Mouse (Mus musculus) MEL (cell line): Measurements from ENCODE around the gene Rgs12. TPM values are rescaled to one million over a fixed set of nuclear protein-coding genes. Genes with fewer than 3 reads are reported as not detected.

ENCODE experiments used
- DNase-seq: peaks from one replicate; pipeline ENCODE4 v3.0.0; 2011; ENCODE audit warnings: low read depth, low spot score
- H3K27ac ChIP-seq: 2 replicates; pipeline ENCODE4 v1.5.1; 2012; ENCODE audit warnings: low read depth, mild to moderate bottlenecking, control low read depth, low read length, moderate library complexity; ENCODE audit not compliant: control insufficient read depth
- H3K27me3 ChIP-seq, 2 experiments: fragments of 150-350 bp in 1 of 2; sonication (generic) in 1 of 2; 2 replicates each; pipeline ENCODE4 v1.6.1; 2012; ENCODE audit warnings: low read length in 2 of 2, mild to moderate bottlenecking in 2 of 2, improper control_type of control experiment in 1 of 2, moderate library complexity in 1 of 2; ENCODE audit not compliant: insufficient read depth in 2 of 2, control insufficient read depth in 1 of 2
- H3K36me3 ChIP-seq, 2 experiments: 2 replicates each; pipeline ENCODE4 v1.6.1; 2012 to 2014; ENCODE audit warnings: low read length in 2 of 2, improper control_type of control experiment in 1 of 2, inconsistent platforms in 1 of 2, mild to moderate bottlenecking in 1 of 2; ENCODE audit not compliant: insufficient read depth in 2 of 2, control insufficient read depth in 1 of 2
- H3K4me1 ChIP-seq, 2 experiments: fragments of 150-350 bp in 1 of 2; sonication (generic) in 1 of 2; 2 replicates each; pipeline ENCODE4 v1.6.1; 2012; ENCODE audit warnings: low read length in 2 of 2, improper control_type of control experiment in 1 of 2, mild to moderate bottlenecking in 1 of 2; ENCODE audit not compliant: insufficient read depth in 2 of 2, control insufficient read depth in 1 of 2
- H3K4me3 ChIP-seq, 2 experiments: fragments of 150-350 bp in 1 of 2; sonication (generic) in 1 of 2; 2 replicates each; pipeline ENCODE4 v1.5.1; 2012; ENCODE audit warnings: low read depth in 2 of 2, low read length in 2 of 2, mild to moderate bottlenecking in 2 of 2, moderate library complexity in 2 of 2, control low read depth in 1 of 2, improper control_type of control experiment in 1 of 2; ENCODE audit not compliant: control insufficient read depth in 1 of 2, insufficient read depth in 1 of 2
- H3K79me2 ChIP-seq: 2 replicates; pipeline ENCODE4 v1.6.1; 2012; ENCODE audit warnings: mild to moderate bottlenecking, low read length, moderate library complexity; ENCODE audit not compliant: control insufficient read depth, poor library complexity, insufficient read depth
- H3K9ac ChIP-seq: 2 replicates; pipeline ENCODE4 v1.6.1; 2012; ENCODE audit warnings: low read depth, mild to moderate bottlenecking, control low read depth, low read length, moderate library complexity; ENCODE audit not compliant: control insufficient read depth, poor library complexity, severe bottlenecking
- H3K9me3 ChIP-seq: fragments of 150-350 bp; sonication (generic); replicated peaks from 2 replicates; pipeline ENCODE4 v1.6.1; 2012; ENCODE audit warnings: mild to moderate bottlenecking, low read length, improper control_type of control experiment, moderate library complexity; ENCODE audit not compliant: insufficient read depth
- ETS1 ChIP-seq: IDR thresholded peaks from 2 replicates; pipeline ENCODE4 v1.6.1; 2012; ENCODE audit warnings: low read depth, mild to moderate bottlenecking, inconsistent platforms, low read length, improper control_type of control experiment, moderate library complexity
- GABPA ChIP-seq: IDR thresholded peaks from 2 replicates; pipeline ENCODE4 v1.6.1; 2012; ENCODE audit warnings: low read depth, mild to moderate bottlenecking, inconsistent platforms, low read length, improper control_type of control experiment, moderate library complexity
- POLR2A ChIP-seq, 2 experiments: IDR thresholded peaks; 2 replicates each; pipeline ENCODE4 v1.6.1; 2011 to 2012; ENCODE audit warnings: low read length in 2 of 2, mild to moderate bottlenecking in 2 of 2, control low read depth in 1 of 2, improper control_type of control experiment in 1 of 2, low read depth in 1 of 2, moderate library complexity in 1 of 2; ENCODE audit not compliant: control insufficient read depth in 1 of 2, insufficient read depth in 1 of 2, poor library complexity in 1 of 2
- POLR2AphosphoS2 ChIP-seq: IDR thresholded peaks from 2 replicates; pipeline ENCODE4 v1.6.1; 2011; ENCODE audit warnings: low read length, improper control_type of control experiment
- POLR2AphosphoS5 ChIP-seq: IDR thresholded peaks from 2 replicates; pipeline ENCODE4 v1.6.1; 2012; ENCODE audit warnings: low read depth, borderline replicate concordance, mild to moderate bottlenecking, inconsistent platforms, low read length, moderate library complexity, mixed read lengths
- SMC3 ChIP-seq: IDR thresholded peaks from 2 replicates; pipeline ENCODE4 v1.6.1; 2011; ENCODE audit warnings: low read depth, low read length, improper control_type of control experiment
- TAL1 ChIP-seq: IDR thresholded peaks from 2 replicates; pipeline ENCODE4 v1.6.1; 2012; ENCODE audit warnings: mild to moderate bottlenecking, inconsistent platforms, low read length, moderate library complexity, mixed read lengths
- UBTF ChIP-seq: IDR thresholded peaks from 2 replicates; pipeline ENCODE4 v1.6.1; 2012; ENCODE audit warnings: low read depth, mild to moderate bottlenecking, inconsistent platforms, low read length, improper control_type of control experiment, moderate library complexity, borderline replicate concordance; ENCODE audit not compliant: insufficient read depth
- ZC3H11A ChIP-seq: IDR thresholded peaks from 2 replicates; pipeline ENCODE4 v1.6.1; 2012; ENCODE audit warnings: low read depth, mild to moderate bottlenecking, inconsistent platforms, low read length, improper control_type of control experiment
- polyA plus RNA-seq, 2 experiments: library from polyadenylated mRNA; stranded (reverse) in 1 of 2; unstranded in 1 of 2; fragments of >175 nt in 1 of 2; fragments of >200 nt in 1 of 2; gene quantifications; 2 replicates each; pipeline versions ENCODE4 v1.2.1 to v1.2.4; 2012; ENCODE audit warnings: low replicate concordance in 2 of 2, low read depth in 1 of 2; ENCODE audit not compliant: insufficient read length in 2 of 2, insufficient read depth in 1 of 2, missing spikeins in 1 of 2
- total RNA-seq: library from RNA; depleted of rRNA; stranded (reverse); fragments of 300-350 nt; gene quantifications from 2 replicates; pipeline ENCODE4 v1.2.3, GENCODE M21; 2012

Gene Rgs12
- total and polyA plus RNA-seq, 3 experiments: 11.9 to 15.4 TPM; not detected in 1

- DNase-seq: peak; percentile 68
- Histone ChIP-seq H3K36me3 (peaks cover 0 to 4% of the 10 kb centered on the region in 2 experiments; a peak in 2 of 4 replicates), H3K9me3 (no peaks in the 10 kb centered on the region), H3K4me3 (no peak overlapping the region), H3K4me1 (peaks cover 0 to 9% of the 10 kb centered on the region in 2 experiments; a peak in 3 of 4 replicates), H3K27ac (no peak overlapping the region), H3K79me2 (no peaks in the 10 kb centered on the region), H3K9ac (no peak overlapping the region), H3K27me3 (no peaks in the 10 kb centered on the region)
- 0 out of 2 replicates have a peak, but pooled peaks have one; percentile 11 for TF ChIP-seq ETS1
- TF ChIP-seq POLR2A (IDR thresholded peaks at IDR 0.05; ENCODE audit: control insufficient read depth in 1 of 2, insufficient read depth in 1 of 2, low read depth in 1 of 2, low read length in 2 of 2, poor library complexity in 1 of 2): no peak
Observed at GRCm38 (mm10) chr5:34998754-34999153, 49.5 kb downstream of the Rgs12 start.

- Histone ChIP-seq H3K27me3 (no peaks in the 10 kb centered on the region), H3K79me2 (no peaks in the 10 kb centered on the region), H3K36me3 (peaks cover 0 to 4% of the 10 kb centered on the region in 2 experiments; a peak in 2 of 4 replicates), H3K27ac (no peak overlapping the region), H3K9me3 (no peaks in the 10 kb centered on the region), H3K9ac (no peak overlapping the region), H3K4me3 (no peak overlapping the region), H3K4me1 (peaks cover 0 to 9% of the 10 kb centered on the region in 2 experiments; a peak in 3 of 4 replicates)
- no peak for DNase-seq
- TF ChIP-seq ZC3H11A: no peak
Observed at GRCm38 (mm10) chr5:34999281-34999680, 50.0 kb downstream of the Rgs12 start.

GRCm38 (mm10) chr5:35000323-35000722 is 51.1 kb downstream of the Rgs12 start:
- peaks cover 0 to 4% of the 10 kb centered on the region in 2 experiments; a peak in 2 of 4 replicates for H3K36me3 ChIP-seq
- no peaks in the 10 kb centered on the region for H3K9me3 ChIP-seq
- TF ChIP-seq POLR2AphosphoS5 (no peak), UBTF (no peak), SMC3 (no peak), GABPA (no peak), TAL1 (no peak), POLR2AphosphoS2 (no peak), ZC3H11A (no peak)
- H3K4me3 ChIP-seq: no peak overlapping the region
- no peak overlapping the region for H3K9ac ChIP-seq
- H3K4me1 ChIP-seq: peaks cover 0 to 9% of the 10 kb centered on the region in 2 experiments; a peak in 3 of 4 replicates
- no peaks in the 10 kb centered on the region for H3K27me3 ChIP-seq
- no peak for DNase-seq
- H3K79me2 ChIP-seq: no peaks in the 10 kb centered on the region
- H3K27ac ChIP-seq: no peak overlapping the region
